Mouse (Mus musculus) E14TG2a.4 (cell line): ENCODE measurements at regions not wholly inside any gene's neighbourhood (a gene's known extent, or its start where the extent isn't known, plus 50 kb on each side); places are given as distances from the start of the nearest gene placed in this dataset.

Experiments
- H3K27me3 ChIP-seq: 2 replicates; pipeline ENCODE4 v1.6.1; 2014; ENCODE audit warnings: low read length, control low read depth; ENCODE audit not compliant: insufficient read depth
- H3K36me3 ChIP-seq: 2 replicates; pipeline ENCODE4 v1.6.1; 2014; ENCODE audit warnings: low read length, control low read depth; ENCODE audit not compliant: insufficient read depth
- H3K4me1 ChIP-seq: replicated peaks from 2 replicates; pipeline ENCODE4 v1.6.1; 2014; ENCODE audit warnings: low read depth, low read length, control low read depth
- H3K4me3 ChIP-seq: replicated peaks from 2 replicates; pipeline ENCODE4 v1.5.1; 2014; ENCODE audit warnings: mild to moderate bottlenecking, low read length
- H3K9me3 ChIP-seq: 2 replicates; pipeline ENCODE4 v1.6.1; 2014; ENCODE audit warnings: low read length, control low read depth
- CTCF ChIP-seq: conservative IDR thresholded peaks from 2 replicates; pipeline ENCODE4 v1.5.1; 2014; ENCODE audit warnings: low read length
- NANOG ChIP-seq: IDR thresholded peaks from 2 replicates; pipeline ENCODE4 v1.6.1; 2014; ENCODE audit warnings: borderline replicate concordance, low read length, mixed read lengths
- POU5F1 ChIP-seq: IDR thresholded peaks from 2 replicates; pipeline ENCODE4 v1.6.1; 2014; ENCODE audit warnings: low read length, borderline replicate concordance

- H3K27me3 ChIP-seq: no peaks in the 10 kb centered on the region
- no peaks in the 10 kb centered on the region for H3K9me3 ChIP-seq
- H3K36me3 ChIP-seq: no peaks in the 10 kb centered on the region
- no peak overlapping the region for H3K4me3 ChIP-seq
- H3K4me1 ChIP-seq: no peaks in the 10 kb centered on the region
- no peak for TF ChIP-seq NANOG
- no peak for TF ChIP-seq CTCF
- TF ChIP-seq POU5F1: no peak
Measured at GRCm38 (mm10) chr4:31672171-31672841, 291.6 kb upstream of the Map3k7 start.

GRCm38 (mm10) chr4:31672842-31673171 is 291.1 kb upstream of the Map3k7 start:
- TF ChIP-seq POU5F1 (no peak), NANOG (no peak), CTCF (no peak)
- H3K9me3 ChIP-seq: no peaks in the 10 kb centered on the region
- no peaks in the 10 kb centered on the region for H3K36me3 ChIP-seq
- H3K4me1 ChIP-seq: no peaks in the 10 kb centered on the region
- H3K4me3 ChIP-seq: no peak overlapping the region
- H3K27me3 ChIP-seq: no peaks in the 10 kb centered on the region

DNA sequence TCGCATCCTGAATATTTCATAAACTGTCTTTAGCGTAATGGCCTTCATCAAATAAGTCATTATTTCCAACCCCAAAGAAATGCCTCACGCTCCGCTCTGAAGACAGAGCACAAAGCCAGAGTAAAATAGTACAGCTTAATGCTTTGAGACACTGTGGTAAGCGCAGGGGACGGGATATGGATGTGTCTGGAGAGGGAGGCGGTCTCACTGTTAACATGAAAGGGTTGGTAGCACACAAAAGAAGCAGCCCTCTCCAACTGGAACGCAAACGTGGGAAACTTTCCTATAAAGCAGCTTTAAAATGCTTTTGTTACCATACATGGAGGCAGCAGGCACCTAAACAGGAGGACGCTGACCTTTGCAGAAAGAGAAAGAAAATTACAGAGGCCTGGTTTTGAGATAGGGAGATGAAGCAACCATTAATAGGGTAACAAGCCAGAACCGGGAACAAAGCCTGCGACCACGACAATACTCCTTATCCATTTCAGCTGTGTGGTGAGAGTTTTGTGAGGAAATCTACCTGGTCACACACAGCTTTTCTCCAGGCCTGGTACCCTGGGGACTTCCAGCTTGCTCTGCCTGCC is 284.8 kb upstream of the Map3k7 start:
- no peak overlapping the region for H3K4me3 ChIP-seq
- no peaks in the 10 kb centered on the region for H3K4me1 ChIP-seq

GRCm38 (mm10) chr4:31680958-31681357 is 282.9 kb upstream of the Map3k7 start:
- Histone ChIP-seq H3K9me3 (peaks cover 14% of the 10 kb centered on the region), H3K4me1 (no peaks in the 10 kb centered on the region)
- TF ChIP-seq POU5F1 (no peak), CTCF (no peak), NANOG (no peak)

More for the DNA sequence above, 284.8 kb upstream of the Map3k7 start:
- no peaks in the 10 kb centered on the region; the same call in 1 of the 2 replicates for H3K27me3 ChIP-seq
- no peaks in the 10 kb centered on the region for H3K9me3 ChIP-seq
- TF ChIP-seq CTCF: no peak
- TF ChIP-seq NANOG: no peak
- TF ChIP-seq POU5F1: no peak
- no peaks in the 10 kb centered on the region for H3K36me3 ChIP-seq

GRCm38 (mm10) chr4:31689083-31689482 is 274.8 kb upstream of the Map3k7 start:
- no peak overlapping the region for H3K4me3 ChIP-seq
- peaks cover 15% of the 10 kb centered on the region for H3K9me3 ChIP-seq
- H3K27me3 ChIP-seq: no peaks in the 10 kb centered on the region
- no peak for TF ChIP-seq CTCF
- TF ChIP-seq POU5F1: no peak
- TF ChIP-seq NANOG: no peak
- no peaks in the 10 kb centered on the region for H3K4me1 ChIP-seq
- no peaks in the 10 kb centered on the region for H3K36me3 ChIP-seq

More at GRCm38 (mm10) chr4:31680958-31681357, 282.9 kb upstream of the Map3k7 start:
- Histone ChIP-seq H3K4me3 (no peak overlapping the region), H3K36me3 (no peaks in the 10 kb centered on the region), H3K27me3 (no peaks in the 10 kb centered on the region; the same call in 1 of the 2 replicates)

DNA sequence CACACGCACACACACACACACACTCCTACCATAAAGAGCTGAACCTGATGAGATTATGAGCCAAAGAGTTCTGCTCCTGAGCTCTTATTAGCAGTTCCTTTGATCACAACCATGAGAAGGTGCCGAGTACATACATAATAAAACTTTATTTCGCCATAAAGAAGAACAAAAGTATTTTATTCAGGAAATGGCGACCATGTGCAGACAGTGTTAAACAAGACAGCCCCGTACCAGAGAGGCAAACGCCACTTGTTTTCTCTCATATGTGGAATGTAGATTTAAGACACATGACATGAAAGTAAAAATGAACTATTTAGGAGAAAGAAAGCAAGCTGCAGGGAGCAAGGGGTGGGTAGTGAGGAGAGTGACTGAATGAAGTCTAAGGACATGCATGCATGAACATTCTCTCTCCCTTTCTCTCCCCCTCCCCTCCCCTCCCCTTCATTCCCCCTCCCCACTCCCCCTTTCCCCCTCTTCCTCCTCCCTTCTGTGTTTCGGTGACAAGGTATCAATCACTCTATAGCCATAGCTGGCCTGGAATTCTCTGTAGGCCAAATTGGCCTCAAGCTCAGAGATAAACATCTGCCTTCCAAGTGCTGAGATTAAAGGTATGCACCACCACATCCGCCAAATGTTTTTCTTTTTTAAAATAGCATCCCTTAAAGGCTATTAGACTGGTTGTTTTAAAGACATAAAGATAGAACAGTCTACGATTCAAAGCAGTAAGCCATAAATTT is 266.0 kb upstream of the Map3k7 start:
- no peak for TF ChIP-seq CTCF
- TF ChIP-seq NANOG: no peak
- no peak for TF ChIP-seq POU5F1
- Histone ChIP-seq H3K9me3 (no peaks in the 10 kb centered on the region; the same call in 1 of the 2 replicates), H3K36me3 (no peaks in the 10 kb centered on the region), H3K27me3 (no peaks in the 10 kb centered on the region), H3K4me1 (no peaks in the 10 kb centered on the region), H3K4me3 (no peak overlapping the region)

- no peaks in the 10 kb centered on the region for H3K4me1 ChIP-seq
Measured at GRCm38 (mm10) chr4:31698506-31698782, 265.5 kb upstream of the Map3k7 start.

DNA sequence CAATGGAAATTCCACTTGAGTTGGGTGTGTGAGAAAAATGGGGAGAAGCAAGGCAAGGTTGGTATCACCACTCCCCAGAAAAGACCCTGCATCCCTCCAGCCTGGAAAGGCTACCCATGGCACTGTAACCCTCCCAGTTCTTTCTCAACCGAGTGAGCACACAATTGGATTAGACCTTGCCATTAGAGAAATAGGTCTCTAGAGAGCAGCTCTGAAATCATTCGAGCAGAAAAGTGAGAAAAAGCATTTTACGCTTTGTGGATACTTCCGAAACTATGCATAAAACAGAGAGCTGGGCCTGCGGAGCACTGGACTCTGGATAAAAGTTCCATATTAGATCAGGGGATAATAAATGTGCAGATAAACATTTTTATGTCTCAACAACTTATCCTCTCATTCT is 264.6 kb upstream of the Map3k7 start:
- H3K36me3 ChIP-seq: no peaks in the 10 kb centered on the region
- no peaks in the 10 kb centered on the region; the same call in 1 of the 2 replicates for H3K9me3 ChIP-seq
- no peak for TF ChIP-seq CTCF
- no peak for TF ChIP-seq NANOG
- no peak for TF ChIP-seq POU5F1
- H3K4me1 ChIP-seq: no peaks in the 10 kb centered on the region
- H3K4me3 ChIP-seq: no peak overlapping the region
- H3K27me3 ChIP-seq: no peaks in the 10 kb centered on the region

More at GRCm38 (mm10) chr4:31698506-31698782, 265.5 kb upstream of the Map3k7 start:
- TF ChIP-seq CTCF (no peak), NANOG (no peak), POU5F1 (no peak)
- Histone ChIP-seq H3K36me3 (no peaks in the 10 kb centered on the region), H3K27me3 (no peaks in the 10 kb centered on the region), H3K4me3 (no peak overlapping the region), H3K9me3 (no peaks in the 10 kb centered on the region; the same call in 1 of the 2 replicates)

DNA sequence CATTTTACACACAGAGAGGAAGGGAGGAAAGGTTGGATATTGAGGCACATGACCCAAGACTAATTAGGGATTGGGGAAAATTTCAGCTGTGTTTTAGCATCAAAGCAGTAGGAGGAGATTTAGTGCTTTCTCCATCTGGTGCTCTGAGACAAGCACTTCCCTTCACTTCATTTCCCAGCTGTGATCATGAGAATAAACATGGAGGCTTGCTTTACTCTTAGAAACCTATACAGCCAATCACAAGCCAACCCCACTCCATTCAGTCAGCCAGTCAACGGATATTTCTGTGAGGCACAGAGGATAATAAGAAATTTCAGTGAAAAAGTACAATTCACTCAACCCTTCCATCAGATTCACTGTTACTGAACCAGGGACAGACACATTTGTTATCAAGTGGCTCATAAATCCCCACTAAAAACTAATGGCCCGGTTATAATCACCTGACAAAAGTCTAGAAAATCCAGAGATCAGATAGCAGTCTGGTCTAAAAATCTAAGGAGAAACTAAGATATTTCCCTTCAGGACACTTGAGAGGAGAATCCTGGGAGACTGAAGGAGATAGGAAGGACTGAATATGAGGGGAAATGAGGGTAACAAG is 249.7 kb upstream of the Map3k7 start:
- H3K27me3 ChIP-seq: no peaks in the 10 kb centered on the region
- H3K36me3 ChIP-seq: no peaks in the 10 kb centered on the region
- no peaks in the 10 kb centered on the region for H3K4me1 ChIP-seq
- no peaks in the 10 kb centered on the region for H3K9me3 ChIP-seq
- no peak for TF ChIP-seq NANOG
- TF ChIP-seq POU5F1: no peak
- no peak for TF ChIP-seq CTCF
- H3K4me3 ChIP-seq: no peak overlapping the region
